Mouse (Mus musculus): ENCODE data around the gene Cfh.
"Not testable (repeated sequence)": the region's sequence is repeated elsewhere in the genome, so short reads cannot be mapped to it uniquely, and the experiment has no call there.

The Cfh gene

DNA sequence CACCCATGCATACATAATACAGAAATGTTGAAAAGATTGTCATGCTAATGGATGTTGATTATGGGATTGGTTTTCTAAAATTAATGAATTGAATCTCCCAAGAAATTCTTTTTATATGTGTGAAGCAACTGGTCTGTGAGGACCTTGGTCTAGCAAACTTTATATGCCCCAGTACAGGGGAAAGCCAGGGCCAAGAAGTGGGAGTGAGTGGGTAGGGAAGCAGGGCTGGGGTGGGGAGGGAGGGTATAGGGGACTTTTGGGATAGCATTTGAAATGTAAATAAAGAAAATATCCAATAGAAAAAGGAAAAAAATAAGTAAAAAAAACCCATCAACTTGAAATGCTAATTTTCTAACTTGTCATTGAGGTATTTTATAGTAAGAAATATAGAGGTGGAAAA lies at the start of gene Cfh:
Cfh (minus strand) TSS at position 101 of the 400 bp plus-strand sequence.
- DNase-seq (ENCODE audit: low spot score) = not testable (repeated sequence)

- DNase-seq (ENCODE audit: low spot score) = no peak
Measured at GRCm38 (mm10) chr1:140226673-140227072, 43.1 kb upstream of the Cfh start.

GRCm38 (mm10) chr1:140225221-140225620 lies 41.7 kb upstream of the Cfh start:
- no peak for DNase-seq (ENCODE audit: low spot score)

GRCm38 (mm10) chr1:140205329-140205728 lies 21.8 kb upstream of the Cfh start:
- no peak for DNase-seq (ENCODE audit: low spot score)

- DNase-seq (ENCODE audit: low spot score) = not testable (repeated sequence)
Measured at GRCm38 (mm10) chr1:140188500-140188899, 4.9 kb upstream of the Cfh start.

GRCm38 (mm10) chr1:140183208-140183607 lies 356 bp downstream of the Cfh start:
- DNase-seq (ENCODE audit: low spot score) = no peak

- no peak for DNase-seq (ENCODE audit: low spot score)
Measured at GRCm38 (mm10) chr1:140180125-140180524, 3.4 kb downstream of the Cfh start.

DNA sequence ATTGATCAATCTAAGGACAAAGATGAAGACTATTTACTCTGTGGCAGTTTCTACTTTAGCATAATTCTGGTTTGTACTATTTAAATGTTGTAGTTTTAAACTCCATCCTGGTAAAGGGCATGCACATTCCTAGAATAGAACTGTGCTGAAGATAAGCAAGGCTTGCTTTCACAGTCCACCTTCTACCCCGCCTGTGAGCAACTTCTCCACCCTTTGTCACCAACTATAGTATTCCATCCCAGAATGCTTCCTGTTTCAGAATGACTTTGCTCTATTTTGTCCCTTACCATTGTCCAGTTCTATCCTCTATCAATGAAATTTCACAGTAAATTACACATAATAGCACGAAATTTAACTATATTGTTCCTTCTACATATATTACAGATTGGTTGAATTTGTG lies 8.1 kb downstream of the Cfh start:
- no peak for DNase-seq (ENCODE audit: low spot score)

- no peak for DNase-seq (ENCODE audit: low spot score)
Measured at GRCm38 (mm10) chr1:140171581-140172154, 11.9 kb downstream of the Cfh start.

DNA sequence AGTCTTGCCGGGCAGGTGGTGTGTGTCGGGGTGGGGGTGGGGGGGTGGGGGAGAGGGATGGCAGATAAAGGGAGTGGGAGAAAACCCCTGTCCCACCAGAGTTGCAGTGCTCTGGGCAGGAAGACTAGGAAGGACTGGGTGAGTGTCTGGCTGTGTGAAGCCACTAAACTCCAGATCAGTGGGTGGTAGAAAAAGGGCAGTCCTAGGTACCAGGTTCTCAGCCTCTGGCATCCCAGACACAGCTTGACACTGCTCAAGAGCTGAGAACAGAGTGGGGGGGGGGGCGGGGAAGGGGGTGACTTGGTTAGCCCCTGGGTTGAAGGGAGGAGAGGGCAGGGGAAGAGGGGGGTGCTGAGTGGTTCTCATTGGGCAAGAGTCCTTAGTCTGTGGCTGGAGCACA lies 24.6 kb downstream of the Cfh start:
- no peak for DNase-seq (ENCODE audit: low spot score)

- DNase-seq (ENCODE audit: low spot score) = no peak
Measured at GRCm38 (mm10) chr1:140069471-140069870, 114.1 kb downstream of the Cfh start.

Measured in c-Kit-positive CD71-positive TER-119-positive erythroid progenitor cells, embryonic 14.5 days (primary cell).